ENCODE assay signal across 16 mouse cellular contexts in the genomic region with DNA sequence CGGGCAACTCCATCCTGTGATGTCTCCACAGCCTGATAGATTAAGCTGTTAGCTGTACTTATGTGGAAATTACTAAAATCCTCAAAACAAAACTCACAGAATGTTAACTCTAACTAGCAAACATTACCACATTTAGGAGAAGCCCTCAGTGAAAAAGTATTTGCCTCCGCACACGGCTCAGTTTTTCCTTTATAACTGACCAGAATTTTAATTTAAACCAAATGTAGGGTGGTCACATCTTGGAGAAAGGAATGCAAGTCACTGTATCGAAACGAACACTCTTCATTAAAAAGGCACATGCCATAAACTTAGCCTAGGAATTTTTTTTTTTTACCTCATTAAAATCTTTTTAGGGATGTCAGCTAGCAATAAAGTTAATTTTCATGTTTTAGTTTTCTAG.
"Had no signal": no experiment of that assay in that cellular context is flagged by ENCODE, and none has a peak within 500 bp of the region (broad histone marks: within the 10 kb centered on the region; RNA-seq: fewer than 3 reads in every experiment).

No protein-coding gene starts in this region.

- H3K36me3 ChIP-seq: liver, embryonic 13.5 days had no signal

- H3K27me3 ChIP-seq: liver, embryonic 13.5 days; lung, embryonic 15.5 days; midbrain, embryonic 13.5 days; neural tube, embryonic 15.5 days had no signal

- H3K27ac ChIP-seq: kidney, postnatal 0 days; liver, embryonic 13.5 days; lung, embryonic 15.5 days; midbrain, embryonic 13.5 days; neural tube, embryonic 15.5 days had no signal

- H3K9me3 ChIP-seq: liver, embryonic 13.5 days; lung, embryonic 15.5 days; midbrain, embryonic 13.5 days; neural tube, embryonic 15.5 days had no signal

- H3K4me2 ChIP-seq: liver, embryonic 13.5 days; lung, embryonic 15.5 days; midbrain, embryonic 13.5 days; neural tube, embryonic 15.5 days had no signal

- H3K9ac ChIP-seq: liver, embryonic 13.5 days; liver, postnatal 0 days; lung, embryonic 15.5 days; midbrain, embryonic 13.5 days; neural tube, embryonic 15.5 days had no signal

- ATAC-seq: liver, postnatal 0 days; midbrain, embryonic 13.5 days had no signal

- H3K4me3 ChIP-seq: liver, embryonic 13.5 days; lung, embryonic 15.5 days; midbrain, embryonic 13.5 days; myocyte; neural tube, embryonic 15.5 days had no signal

- H3K4me1 ChIP-seq: liver, embryonic 13.5 days; lung, embryonic 15.5 days; midbrain, embryonic 13.5 days; neural tube, embryonic 15.5 days had no signal

- DNase-seq: kidney, adult 9 months; kidney, postnatal 36 days; layer of hippocampus, adult 9-11 months; layer of hippocampus, postnatal 36 days; liver; liver, embryonic 13.5 days; liver, postnatal 0 days; lung, postnatal 14 days; right cerebral cortex, adult 18-20 months; right cerebral cortex, postnatal 25 days; thymus, postnatal 4 days had no signal
